Mouse (Mus musculus): ENCODE data around the gene Elfn2.
A peak's percentile ranks its signal among the peaks of the same experiment; 100 is the strongest.

Gene Elfn2

DNA sequence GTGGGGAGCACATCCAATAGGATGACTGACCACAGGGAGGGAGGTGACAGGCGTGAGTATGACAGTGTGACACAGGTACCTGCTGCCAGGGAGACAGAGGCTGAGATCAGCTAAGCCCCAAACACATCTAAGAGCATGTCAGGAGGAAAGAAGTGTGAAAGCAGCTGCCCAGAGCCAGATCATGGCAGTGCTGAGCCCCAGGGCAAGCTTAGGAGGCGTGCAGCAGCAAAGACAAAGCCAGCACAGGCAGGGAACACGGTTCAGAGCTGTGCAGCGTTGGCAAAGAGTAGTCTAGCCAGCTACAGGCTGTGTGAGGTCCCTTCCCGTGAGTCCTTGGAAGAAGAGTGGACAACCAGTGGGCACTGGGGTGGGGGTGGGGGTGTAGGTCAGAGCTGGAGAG, 40.9 kb downstream of the Elfn2 start:
- DNase-seq = no peak

DNA sequence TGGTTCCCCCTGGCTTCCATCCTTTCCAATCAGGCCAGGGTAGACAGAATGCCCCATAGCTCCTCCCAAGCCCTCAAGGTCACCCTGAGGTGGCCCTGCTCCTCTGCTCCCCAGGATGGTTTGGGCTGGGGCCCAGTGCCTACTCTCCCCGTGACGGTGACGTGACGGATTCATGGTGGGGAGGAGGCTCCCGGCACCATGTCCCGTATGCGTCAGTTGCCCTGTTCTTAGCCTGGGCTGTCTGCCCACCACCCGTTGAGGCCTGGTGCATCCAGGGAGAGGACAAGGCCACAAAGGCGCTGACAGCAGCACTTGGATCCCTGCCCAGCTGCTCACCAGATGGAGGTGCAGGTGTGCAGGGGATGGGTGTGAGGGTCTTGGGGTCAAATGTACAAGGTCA, 41.6 kb downstream of the Elfn2 start:
- DNase-seq = peak; percentile 63 to 72

DNA sequence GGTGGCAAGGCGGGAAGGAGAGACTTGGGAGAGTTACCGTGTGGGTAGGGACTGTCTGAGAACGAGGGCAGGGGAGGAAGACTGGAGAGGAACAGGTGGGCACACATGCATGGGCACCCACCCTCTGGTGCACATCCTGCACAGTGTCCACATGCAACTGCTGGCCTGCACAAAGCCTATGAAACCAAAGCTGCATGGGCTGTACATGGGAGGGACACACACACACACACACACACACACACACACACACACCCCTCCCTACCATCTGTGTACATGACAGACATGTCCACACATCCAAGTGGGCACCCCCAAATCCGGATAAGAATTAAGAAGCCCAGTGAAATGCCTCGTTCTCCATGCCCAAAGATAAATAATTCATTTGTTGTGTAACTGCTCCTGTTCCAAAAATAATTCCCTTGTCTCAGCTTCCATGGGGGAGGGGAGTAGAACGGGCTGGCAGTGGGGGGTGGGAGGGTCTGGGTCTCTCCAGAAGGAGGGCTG, 43.6 kb downstream of the Elfn2 start:
- no peak for DNase-seq

DNA sequence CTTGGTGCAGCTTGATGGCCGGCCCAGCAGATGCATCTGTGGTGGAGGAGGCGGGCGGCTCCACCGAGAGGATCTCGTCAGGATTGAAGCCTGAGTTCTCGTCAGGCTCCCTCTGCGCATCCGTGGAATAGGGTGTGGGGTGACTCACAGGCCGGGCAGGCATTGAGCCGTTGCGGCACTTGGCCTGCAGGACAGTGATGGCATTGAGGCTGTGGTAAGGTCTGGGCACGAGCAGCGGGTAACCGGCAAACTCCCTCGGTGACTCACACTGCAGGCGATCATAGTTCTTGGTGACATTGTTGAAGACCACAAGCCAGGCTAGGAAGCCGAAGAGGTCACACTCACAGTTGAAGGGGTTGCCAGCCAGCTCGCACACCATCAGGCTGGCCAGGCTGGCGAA, 45.1 kb downstream of the Elfn2 start:
- no peak for DNase-seq

DNA sequence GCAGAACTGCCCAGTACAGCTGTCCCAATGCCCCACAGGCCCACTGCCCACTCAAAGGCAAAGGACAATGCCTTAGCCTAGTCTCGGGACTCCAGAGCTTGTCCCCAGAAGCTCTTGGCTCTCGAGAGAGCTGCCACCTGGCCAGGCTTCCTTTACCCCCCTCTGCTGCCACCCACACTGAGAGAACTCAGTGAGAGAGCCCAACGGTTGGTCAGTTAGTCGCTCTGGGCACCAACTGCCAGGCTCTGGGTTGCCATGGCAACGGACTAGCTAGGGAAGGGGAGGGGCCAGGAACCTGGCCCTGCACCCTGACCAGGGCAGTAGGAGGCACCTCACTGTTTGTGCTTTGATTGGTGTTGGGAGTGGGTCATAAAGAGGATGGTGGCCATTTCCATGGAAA, 48.2 kb downstream of the Elfn2 start:
- DNase-seq = peak; percentile 55 to 73

DNA sequence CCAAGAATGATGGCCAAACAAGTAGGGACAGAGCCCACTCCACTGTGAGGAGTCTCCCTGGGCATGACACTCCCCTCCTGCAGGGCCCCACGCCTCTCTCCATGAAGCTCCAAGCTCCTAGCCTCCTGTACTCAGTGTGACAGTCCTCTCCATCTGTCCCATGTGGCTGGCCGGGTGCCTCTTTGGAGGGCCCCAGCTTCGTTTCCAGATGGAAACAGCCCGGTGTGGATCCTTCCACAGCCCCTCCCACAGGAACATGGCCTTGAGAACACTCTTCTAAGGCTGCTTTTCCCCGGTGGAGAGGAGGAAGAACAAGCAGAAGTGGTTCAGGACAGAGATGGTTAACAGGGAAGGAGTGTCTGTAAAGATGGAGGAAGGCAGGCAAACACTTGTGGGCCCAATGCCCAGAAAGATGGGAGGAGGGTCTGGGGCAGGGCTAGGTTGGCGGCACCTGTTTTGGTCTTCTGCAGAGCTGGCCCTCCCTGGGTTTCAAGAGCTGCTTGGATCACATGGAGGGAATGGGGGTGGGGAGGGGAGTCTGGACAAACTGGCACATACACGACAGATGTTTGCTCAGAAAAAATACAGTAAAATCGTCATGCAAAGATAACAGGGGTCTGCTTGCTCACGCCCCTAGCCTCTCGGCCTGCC, 49.2 kb downstream of the Elfn2 start:
- DNase-seq = peak; percentile 37 to 53

DNA sequence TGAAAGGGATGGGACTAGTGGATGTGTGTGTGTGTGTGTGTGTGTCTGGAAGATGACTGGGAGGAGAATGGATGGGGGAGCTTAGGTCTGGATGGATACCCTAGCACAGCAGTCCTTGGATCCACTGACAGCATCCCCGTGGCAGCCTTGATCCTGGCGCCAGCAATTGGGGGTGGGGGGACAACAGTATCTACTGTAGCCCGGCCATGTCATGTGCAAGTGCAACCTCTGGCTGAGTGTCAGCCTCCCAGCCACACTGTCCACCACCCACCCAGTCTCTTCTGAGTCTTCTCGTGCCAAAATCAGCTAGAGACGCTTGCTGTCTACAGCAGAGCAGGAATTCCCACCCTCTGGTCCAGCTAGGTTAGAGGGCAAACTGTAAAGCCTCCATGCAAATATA, 54.3 kb downstream of the Elfn2 start:
- DNase-seq = peak in 1 of 2 experiments; percentile 39

DNA sequence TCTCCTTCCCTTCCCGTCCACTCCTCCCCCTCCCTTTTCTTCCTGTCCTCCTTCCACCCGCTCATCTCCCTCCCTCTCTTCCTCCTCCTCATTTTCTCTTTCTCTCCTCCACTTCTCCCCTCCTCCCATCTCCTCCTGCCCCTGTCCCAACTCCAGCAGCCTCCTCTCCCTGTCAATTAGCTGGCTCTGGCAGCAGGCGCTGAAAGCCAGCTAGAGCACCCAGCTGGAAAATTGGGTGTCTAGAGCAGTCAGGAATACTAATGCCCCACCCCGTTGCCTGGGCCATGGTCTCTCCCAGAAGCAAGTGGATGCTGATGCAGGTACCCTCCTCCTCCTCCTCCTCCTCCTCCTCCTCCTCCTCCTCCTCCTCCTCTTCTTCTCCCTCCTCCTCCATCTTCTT, 67.4 kb downstream of the Elfn2 start:
- DNase-seq = no peak

DNA sequence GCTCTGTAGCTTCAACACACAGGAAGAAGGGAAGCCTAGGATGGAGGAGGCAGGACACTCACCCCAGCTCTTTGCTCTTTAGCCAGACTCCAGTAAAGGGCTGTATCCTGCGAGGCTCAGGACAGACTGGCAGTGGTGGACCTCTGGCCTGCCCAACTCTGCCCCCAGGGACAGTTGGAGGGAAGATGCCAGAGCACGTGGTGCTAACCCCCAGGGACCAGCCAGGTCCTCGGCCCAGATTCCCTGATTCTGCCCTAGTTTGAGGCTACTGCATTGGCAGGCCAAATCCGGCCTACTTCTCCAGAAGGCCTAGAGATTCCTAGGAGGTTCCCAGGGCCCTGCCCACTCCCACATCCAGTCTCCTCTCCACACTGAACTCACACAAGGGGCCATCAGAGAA, 70.8 kb downstream of the Elfn2 start:
- no peak for DNase-seq

DNA sequence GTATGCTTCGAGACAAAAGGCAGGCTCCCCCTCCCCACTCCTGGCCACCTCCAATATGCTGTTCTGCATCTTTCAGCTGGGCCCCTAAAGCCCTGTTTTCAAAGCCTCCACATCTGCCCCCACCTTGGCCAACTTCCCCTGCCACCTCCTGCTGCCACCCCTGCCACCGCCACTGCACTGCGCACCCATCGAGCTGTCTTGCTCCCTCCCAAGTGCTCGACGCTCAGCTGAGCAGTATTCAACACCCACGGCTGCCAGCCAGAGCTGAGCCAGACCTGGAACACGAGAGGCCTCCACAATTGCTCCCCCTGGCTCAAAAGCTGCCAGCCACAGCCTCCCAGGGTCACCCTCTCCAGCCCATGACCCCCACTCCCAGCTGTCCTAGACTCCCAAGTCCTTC, 74.0 kb downstream of the Elfn2 start:
- DNase-seq = no peak

DNA sequence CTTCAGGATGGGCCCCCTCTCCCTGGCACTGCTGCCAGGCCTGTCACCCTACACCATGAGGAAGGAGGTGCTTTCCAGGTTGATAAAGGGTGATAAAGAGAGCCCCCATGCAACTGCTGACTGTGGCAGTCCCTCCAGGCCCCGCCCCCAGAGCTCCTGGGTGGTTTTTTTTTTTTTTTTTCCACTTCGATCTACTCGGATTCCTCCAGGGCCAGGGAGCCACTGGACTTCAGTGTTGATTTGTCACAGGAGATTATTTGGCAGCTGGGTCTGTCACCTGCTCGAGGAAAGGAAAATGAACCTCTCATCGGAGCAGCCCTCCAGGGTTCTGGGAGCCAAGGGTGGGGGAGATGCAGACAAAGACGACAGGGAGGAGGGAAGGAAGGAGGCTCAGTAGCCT, 74.9 kb downstream of the Elfn2 start:
- DNase-seq = no peak

DNA sequence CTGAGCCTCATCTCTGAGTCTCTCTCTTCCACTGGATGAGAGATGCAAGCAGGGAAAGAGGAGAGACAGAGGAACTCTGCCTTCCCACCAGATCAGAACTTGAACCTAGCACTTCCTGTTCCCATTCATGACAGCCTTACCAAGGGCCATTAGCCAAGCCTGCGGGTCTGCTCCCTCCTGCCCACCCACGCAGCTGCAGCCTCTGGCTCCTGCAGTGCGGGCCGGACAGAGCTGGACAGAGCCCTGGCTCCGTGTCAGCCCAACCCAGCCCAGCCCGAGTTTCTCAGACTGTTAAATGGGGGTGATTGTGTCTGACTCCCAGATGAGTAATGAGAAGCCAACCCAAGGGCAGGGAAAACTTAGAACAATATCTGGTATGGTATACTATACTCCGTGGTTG, 83.3 kb downstream of the Elfn2 start:
- DNase-seq = no peak

DNA sequence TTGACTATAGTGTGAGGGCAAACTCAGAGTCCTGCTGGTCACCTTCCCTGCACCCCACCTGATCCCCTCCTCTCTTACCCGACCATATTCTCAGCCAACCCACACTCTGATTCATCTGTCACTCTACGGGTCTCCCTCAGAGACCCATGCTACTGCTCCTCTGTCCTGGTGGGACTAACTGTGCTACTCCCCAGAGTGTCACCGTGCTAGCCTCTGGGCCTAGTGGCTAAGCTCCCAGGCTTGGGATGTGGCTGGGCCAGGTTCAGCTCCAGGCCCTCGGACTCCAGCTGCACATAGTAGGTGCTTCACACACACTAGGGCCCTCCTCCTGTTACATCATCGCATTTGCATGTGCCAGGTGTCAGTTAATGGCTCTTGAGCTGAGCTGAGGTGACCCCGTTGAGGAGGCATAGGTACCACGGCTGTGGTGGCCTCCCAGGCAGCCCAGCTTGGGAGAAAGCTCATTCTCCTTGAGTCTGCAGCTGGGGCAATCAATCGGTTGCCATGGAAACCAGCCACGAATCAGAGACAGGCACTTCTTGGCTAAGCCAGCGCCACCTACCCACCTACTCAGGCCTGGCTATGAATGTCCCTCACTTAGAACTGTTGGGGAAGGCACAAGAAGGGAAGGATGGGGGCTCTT, 84.4 kb downstream of the Elfn2 start:
- DNase-seq = no peak

DNA sequence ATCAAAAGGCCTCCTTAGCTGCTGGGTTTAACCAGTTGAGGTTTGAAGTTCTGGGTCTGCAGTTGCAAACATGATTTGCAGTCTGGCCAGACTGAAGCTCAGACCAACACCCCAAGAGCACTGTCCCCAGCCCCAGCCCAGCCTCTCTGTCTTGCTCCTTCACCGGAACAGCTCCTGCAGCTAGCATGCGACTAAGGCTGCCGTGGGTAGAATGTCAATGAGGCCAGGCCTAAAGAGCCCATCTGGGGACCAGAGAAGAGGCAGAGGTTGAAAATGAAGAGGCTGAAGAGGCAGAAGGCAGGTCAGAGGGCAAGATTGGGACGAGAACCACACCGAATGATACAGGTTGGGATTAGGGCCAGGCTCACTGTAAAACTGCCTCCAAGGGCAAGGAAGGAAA, 85.2 kb downstream of the Elfn2 start:
- no peak for DNase-seq

DNA sequence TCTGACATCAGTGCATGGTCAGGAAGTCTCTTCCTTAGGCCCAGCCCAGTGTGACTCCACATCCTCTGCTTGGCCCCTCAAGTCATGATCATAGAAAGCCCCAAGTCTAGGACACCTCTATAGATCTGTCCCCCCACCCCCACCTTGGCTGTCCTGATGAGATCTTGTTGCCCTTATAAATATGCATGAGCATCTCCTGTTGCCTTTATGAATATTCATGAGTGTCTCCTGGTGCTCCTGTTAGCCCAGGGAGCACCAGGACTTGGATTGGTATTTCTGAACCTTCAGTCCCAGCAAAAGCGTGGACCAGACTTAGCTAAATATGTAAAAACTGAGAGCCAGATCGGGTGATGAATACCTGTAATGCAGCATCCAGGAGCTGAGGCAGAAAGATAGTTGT, 86.2 kb downstream of the Elfn2 start:
- DNase-seq = no peak

DNA sequence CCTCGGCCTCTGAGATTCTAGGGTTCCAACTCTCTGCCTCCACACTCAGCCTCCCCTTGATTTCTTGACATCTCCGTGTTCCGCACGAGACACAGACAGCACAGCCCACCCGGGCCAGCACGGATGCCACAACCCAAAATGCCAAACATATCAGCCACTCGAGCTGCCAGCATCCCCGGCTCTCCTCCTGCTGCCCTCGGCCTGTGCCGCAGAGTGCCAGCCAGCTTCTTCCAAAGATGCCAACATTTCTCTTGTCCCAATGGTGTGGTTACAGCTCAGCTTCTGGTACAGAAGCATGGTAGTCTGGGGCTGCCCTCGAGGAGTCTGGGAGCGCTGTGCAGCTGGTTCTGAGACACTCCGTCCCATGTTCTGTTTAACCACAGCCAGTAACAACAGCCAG, 92.3 kb downstream of the Elfn2 start:
- peak; percentile 49 to 53 for DNase-seq

DNA sequence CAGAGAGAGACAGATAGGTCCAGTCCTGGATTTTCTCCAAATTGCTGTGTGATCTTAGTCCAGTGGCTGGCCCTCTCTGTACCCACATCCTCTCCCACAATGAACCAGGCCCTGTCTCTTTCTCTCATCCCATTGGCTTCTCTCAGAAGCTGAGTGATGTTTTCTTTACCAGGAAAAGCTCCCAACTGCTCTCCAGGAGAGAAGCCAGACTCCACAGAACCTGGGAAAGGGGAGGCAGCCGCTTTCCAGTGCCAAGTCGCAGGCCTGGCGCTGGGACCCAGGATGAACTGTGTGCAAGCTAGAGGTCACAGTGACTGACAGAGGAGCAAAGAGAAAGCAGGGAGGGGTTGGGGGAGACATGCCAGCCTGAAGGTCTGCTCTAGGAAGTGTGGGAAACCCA, 93.6 kb downstream of the Elfn2 start:
- DNase-seq = no peak

DNA sequence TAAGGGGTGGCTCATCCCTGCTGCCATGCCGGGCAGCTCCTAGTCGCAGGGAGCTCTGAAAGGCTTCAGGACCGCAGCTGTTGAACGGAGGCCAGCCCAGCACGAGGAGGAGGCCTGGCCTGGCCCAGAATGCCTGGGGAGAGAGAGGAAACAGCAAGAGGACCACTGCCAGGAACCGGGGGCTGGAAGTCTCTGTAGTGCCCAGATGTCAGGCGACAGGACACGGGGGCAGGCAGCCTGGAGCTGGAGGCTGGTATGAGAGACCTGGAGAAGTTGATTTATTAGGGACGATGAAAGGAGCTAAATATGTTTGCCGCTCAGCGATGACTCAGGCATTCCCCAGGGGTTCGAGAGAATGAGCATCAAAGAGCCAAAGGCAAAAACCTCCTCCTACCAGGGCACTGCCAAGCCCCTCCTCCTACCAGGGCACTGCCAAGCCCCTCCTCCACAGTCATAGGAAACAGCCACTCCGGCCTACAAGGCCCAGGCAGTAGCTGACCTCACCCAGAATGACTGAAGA, 94.1 kb downstream of the Elfn2 start:
- peak; percentile 59 to 67 for DNase-seq

DNA sequence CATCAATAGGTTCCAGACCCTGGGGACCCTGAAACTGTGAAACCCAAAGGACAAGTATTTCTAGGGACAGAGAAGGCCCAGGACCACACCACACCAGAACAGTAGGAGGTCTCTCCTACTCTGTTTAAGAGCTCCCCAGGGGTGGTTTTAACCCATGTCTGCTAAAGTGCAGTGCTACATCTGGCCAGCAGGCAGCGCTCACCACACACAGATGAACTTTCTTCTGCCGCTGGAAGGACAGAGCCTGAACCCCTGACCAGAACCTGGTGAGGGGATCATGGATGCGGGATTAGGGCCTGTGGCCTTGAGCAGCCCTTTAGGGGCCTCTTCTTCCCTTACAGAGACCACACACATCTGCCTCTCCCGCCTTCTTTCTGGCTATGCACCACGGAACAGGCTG, 95.1 kb downstream of the Elfn2 start:
- peak; percentile 81 to 84 for DNase-seq

Data from cerebellum, postnatal 14 days (tissue).